Mouse (Mus musculus) cerebellum, adult 2 months (tissue): ENCODE measurements around the gene Tmem121b. TPM values are rescaled to one million over a fixed set of nuclear protein-coding genes. Genes with fewer than 3 reads are reported as not detected.

Experiments
- DNase-seq, 2 experiments: peaks; one replicate each; pipeline ENCODE4 v3.0.0; 2021
- H3K27ac ChIP-seq: fragments of 200-500 bp; 2 replicates; pipeline ENCODE4 v1.5.1; 2012; ENCODE audit warnings: low read length, control low read depth, inconsistent platforms; ENCODE audit not compliant: insufficient read depth
- H3K27me3 ChIP-seq: fragments of 200-500 bp; 2 replicates; pipeline ENCODE4 v1.6.1; 2012; ENCODE audit warnings: inconsistent platforms, mild to moderate bottlenecking, low read length, moderate library complexity; ENCODE audit not compliant: control insufficient read depth, insufficient read depth
- H3K4me1 ChIP-seq: fragments of 200-500 bp; 2 replicates; pipeline ENCODE4 v1.6.1; 2011; ENCODE audit warnings: low read length; ENCODE audit not compliant: control insufficient read depth, insufficient read depth
- H3K4me3 ChIP-seq: fragments of 200-500 bp; replicated peaks from 2 replicates; pipeline ENCODE3; 2011; ENCODE audit warnings: mild to moderate bottlenecking, low read depth, low read length, control low read depth; ENCODE audit not compliant: insufficient read depth
- CTCF ChIP-seq: fragments of 200-500 bp; IDR thresholded peaks from 2 replicates; pipeline ENCODE4 v1.5.1; 2011; ENCODE audit warnings: low read depth, mild to moderate bottlenecking, control low read depth, low read length, moderate library complexity, borderline replicate concordance; ENCODE audit not compliant: insufficient read depth
- POLR2A ChIP-seq: fragments of 200-500 bp; IDR thresholded peaks from 2 replicates; pipeline ENCODE4 v1.6.1; 2011; ENCODE audit warnings: low read length, control low read depth, borderline replicate concordance; ENCODE audit not compliant: insufficient read depth
- WGBS: fragments of 180-500 bp; shearing (Covaris S2); methylation state at CpG from one replicate; pipeline ENCODE4 v1.1.7; 2018; 5-methylcytosine and 5-hydroxymethylcytosine counted together
- polyA plus RNA-seq: library from polyadenylated mRNA; depleted of rRNA; stranded (reverse); fragments of >200 nt; gene quantifications from 2 replicates; pipeline ENCODE4 v1.2.3, GENCODE M21; 2012; rRNA removed

Tmem121b gene
- polyA plus RNA-seq, 1 experiment: 3.7 TPM

GRCm38 (mm10) chr6:120452384-120453102, 41.1 kb downstream of the Tmem121b start:
- Histone ChIP-seq H3K27me3 (no peaks in the 10 kb centered on the region), H3K4me1 (no peaks in the 10 kb centered on the region), H3K27ac (no peak overlapping the region), H3K4me3 (no peak overlapping the region)
- WGBS: 91% methylated on average over 11 of the region's 11 CpGs
- no peak for TF ChIP-seq CTCF
- no peak for TF ChIP-seq POLR2A
- no peak for DNase-seq

- 92% methylated on average over 3 of the region's 3 CpGs for WGBS
- H3K4me1 ChIP-seq: no peaks in the 10 kb centered on the region
- TF ChIP-seq CTCF (no peak), POLR2A (no peak)
- DNase-seq: no peak
- H3K27me3 ChIP-seq: no peaks in the 10 kb centered on the region
- no peak overlapping the region for H3K27ac ChIP-seq
- no peak overlapping the region for H3K4me3 ChIP-seq
Observed at GRCm38 (mm10) chr6:120450208-120450607, 43.4 kb downstream of the Tmem121b start.

DNA sequence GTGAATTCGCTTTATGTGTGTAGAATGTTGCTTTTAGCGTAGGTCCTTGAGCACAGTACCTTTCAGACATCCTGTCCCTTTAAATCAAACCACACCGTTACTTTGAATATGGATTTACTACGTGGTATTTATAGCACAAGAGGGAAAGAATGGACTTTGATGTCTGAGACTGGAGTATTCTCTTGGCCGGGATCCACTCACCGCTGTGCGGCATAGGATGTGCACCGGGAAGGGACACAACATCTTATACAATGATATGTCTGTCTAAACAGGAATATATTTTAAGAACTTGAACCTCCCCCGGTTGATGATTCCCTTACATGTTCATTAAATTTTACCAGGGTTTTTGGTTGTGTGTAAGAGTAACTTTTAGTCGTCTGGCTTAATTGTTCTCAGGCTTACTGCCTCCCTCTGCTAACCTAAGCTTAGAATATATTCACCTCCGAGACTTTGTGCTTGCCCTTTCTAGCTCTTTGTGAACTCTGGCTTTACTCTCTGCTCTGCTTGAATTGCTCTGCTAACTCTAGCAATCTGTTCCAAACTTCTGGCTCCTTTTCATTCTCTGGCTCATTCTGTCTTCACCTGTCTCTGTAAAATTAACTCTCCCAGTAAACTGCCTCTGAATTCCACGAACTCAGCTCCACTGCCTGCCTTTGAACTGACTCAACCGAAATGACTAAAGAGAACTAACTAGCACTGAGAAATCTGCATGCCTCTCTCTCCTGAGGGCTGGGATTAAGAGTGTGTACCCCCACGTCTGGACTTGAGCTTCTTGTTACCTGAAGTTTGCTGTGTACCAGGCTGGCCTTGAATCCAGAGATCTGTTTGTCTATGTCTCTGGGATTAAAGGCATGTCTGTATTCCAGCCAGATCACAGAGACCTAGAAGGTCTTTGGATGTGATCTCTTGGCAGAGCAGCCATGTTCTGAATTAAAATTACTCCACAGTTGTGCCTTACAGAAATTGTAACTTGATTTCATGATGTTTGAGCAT, 49.9 kb downstream of the Tmem121b start:
- H3K27me3 ChIP-seq: no peaks in the 10 kb centered on the region
- H3K27ac ChIP-seq: no peak overlapping the region
- no peaks in the 10 kb centered on the region for H3K4me1 ChIP-seq
- H3K4me3 ChIP-seq: no peak overlapping the region
- TF ChIP-seq CTCF: no peak
- TF ChIP-seq POLR2A: no peak
- WGBS: 59% methylated on average over 14 of the region's 14 CpGs
- DNase-seq: no peak

- Histone ChIP-seq H3K4me3 (no peak overlapping the region), H3K27me3 (no peaks in the 10 kb centered on the region), H3K27ac (no peak overlapping the region), H3K4me1 (no peaks in the 10 kb centered on the region)
- DNase-seq: no peak
- no peak for TF ChIP-seq POLR2A
- TF ChIP-seq CTCF: no peak
- 54% methylated on average over 4 of the region's 4 CpGs for WGBS
Observed at GRCm38 (mm10) chr6:120442171-120442749, 51.3 kb downstream of the Tmem121b start.

Other genes starting within 250 kb of the Tmem121b start
- 0.10 TPM in 2 replicates for gene D330020A13Rik, start 199.4 kb downstream of the Tmem121b start, polyA plus RNA-seq
- 0.55 and 0.65 TPM in 2 replicates for gene B4galnt3, start 199.2 kb downstream of the Tmem121b start, polyA plus RNA-seq
- gene Kdm5a, start 129.7 kb downstream of the Tmem121b start, polyA plus RNA-seq: 12.7 and 13.0 TPM in 2 replicates
- gene Ccdc77, start 129.4 kb downstream of the Tmem121b start, polyA plus RNA-seq: 8.0 and 8.8 TPM in 2 replicates
- gene Il17ra, start 30.6 kb downstream of the Tmem121b start, polyA plus RNA-seq: 6.2 and 6.9 TPM in 2 replicates
- gene Hdhd5, start 37.5 kb upstream of the Tmem121b start, polyA plus RNA-seq: 45.4 and 45.7 TPM in 2 replicates
- gene Cecr2, start 172.6 kb upstream of the Tmem121b start, polyA plus RNA-seq: 7.4 and 7.6 TPM in 2 replicates